Mouse (Mus musculus) B cell, adult 2 months (primary cell): ENCODE results near the gene Fkbp5.
A peak's percentile ranks its signal among the peaks of the same experiment; 100 is the strongest.
"Not testable (repeated sequence)": the region's sequence is repeated elsewhere in the genome, so short reads cannot be mapped to it uniquely, and the experiment has no call there.

Source experiments
- DNase-seq, 2 experiments: peaks; one replicate each; pipeline ENCODE4 v3.0.0; 2022

The Fkbp5 gene

DNA sequence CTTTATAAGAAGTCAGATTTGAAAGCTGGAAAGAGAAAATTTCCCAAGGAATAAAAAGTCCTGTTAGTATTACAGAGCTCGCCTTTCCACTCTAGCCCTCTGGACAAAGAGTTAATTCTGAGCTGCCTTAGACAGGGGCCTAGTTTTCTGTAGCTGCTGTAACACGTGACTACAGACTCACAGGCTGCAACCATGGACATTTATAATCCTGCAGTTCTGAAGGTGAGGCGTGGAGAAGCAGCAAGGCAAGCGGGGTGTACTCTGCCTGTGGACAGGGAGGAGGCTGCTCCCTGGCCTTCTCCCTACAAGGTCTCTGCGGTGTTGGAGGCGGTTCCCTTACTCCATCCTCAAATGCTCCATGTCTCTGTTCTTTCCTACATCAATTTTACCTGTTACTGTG, 64.4 kb downstream of the Fkbp5 start:
- no peak for DNase-seq

DNA sequence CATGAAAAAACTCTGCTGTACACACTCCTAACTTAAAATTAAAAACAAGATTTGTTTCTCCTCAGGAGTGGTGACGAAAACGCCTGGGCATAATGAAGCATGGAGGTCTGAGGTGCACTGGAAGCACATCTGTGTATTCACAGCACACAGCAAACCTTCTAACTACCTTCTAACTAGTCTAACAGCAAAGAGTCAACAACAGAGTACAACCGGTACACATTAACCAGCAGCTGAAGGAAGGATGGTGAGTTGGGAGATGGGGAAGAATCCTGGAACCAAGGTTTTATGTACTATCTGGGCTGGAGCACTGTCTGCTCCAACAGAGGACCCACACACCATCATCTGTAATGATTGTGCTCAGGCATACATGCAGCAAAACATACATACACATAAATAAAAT, 65.4 kb downstream of the Fkbp5 start:
- no peak for DNase-seq

DNA sequence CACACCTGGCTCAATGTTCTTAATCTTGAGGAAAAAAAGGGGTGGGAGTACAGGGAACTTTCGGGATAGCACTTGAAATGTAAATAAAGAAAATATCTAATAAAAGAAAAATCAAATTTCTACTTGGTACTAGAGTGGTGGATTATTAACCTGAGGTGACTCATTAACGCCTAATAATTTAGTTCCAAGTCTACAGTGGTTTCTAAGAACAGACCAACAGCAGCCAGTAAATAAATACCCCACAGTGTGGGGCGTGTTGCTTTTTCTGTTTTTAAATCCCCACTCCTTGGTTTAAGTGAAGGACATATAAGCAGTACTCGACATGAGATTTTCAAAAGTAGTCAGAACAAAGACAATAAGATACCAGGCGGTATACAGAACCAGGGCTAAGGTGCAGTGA, 65.8 kb downstream of the Fkbp5 start:
- no peak for DNase-seq

DNA sequence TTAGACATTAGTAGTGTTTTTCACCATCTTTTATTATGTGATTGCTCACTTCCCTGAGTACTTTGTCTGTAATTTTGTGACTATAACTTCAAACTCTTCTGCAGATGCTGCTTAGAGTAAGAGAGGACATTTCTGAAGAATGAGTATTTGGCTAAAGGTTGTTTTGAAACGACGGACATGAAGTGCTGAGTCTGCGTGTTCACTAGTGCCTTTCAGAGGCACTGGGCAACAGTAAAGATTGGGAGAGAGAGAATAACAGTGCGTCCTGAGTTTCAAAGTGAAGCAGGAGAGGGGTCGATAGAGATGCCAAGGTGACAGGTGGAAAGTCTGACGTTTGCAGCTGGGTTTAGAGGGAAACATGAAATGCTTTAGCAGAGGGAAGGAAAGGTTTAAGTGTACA, 69.1 kb downstream of the Fkbp5 start:
- no peak for DNase-seq

DNA sequence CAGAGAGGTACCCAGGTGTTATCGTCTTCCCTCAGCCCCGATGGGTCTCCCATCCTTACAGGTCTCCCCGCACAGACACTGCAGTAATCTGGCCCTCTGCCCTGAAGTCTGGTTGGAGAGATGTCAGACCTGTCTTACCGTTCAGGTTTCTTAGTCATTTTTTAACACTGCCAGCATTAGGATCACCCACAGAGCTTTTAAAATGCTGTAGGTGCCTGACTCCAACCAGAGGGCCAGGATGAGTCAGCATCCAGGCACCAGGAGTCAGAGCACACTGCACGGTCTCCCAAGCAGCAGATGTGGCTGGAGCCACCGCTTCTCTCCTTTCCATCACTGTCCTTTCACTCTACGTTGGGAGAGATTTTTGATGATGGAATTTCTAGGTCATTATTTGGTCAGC, 69.5 kb downstream of the Fkbp5 start:
- no peak for DNase-seq

DNA sequence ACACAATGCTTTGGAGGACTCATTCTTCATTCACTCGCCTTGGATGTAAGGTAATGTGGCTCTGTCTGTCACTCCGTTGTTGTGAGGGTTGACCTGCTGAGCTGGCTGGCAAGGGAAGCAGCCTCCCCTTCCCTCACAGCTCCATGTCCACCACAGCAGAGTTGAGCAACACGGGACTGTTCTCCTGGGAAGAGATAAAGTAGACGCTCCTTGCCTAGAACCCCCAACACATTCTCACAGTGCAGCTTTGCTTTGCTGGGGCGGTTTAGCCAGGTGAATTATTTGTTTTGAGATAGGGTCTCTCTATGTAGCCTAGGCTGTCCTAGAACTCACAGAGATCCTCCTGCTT, 70.5 kb downstream of the Fkbp5 start:
- no peak for DNase-seq

DNA sequence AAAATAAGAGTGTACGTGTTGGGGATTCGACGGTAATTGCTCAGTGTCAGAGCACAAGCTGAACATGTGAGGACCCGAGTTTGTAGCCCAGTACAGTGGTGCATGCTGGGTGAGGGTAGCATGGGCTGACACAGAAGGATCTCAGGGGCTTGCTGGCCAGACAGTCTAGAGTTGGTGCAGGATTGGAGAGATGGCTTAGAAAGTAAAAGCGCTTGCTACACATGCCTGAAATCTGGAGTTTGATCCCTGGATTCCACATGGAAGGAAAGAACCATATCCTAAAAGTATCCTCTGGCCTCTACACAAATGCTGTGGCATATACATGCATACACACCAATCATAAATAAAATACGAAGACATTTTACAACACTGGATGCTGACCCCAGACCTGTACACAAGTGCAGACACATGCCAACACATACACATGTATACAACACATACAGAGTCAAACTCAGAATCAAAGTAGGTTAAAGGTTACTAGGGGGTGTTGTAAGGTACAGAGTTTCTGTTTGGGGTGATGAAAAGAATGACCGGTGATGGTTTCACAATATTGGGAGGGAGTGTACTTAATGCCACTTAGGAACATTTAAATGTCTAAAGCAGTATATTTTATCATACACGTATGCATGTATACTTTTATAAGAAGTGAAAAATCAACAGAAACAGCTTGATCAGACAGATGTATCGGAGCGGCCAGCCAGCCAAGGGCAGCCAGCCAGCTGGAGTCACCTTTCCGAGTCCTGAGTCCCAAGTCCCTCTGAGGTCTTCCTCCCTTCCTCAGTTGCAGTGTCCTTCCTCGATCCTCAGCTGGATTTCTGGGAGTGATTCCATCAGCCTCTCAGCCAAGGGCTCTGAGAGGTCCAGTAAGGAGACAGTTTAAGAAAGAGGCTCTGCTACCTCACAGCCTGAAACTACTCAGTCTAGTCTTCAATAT, 71.2 kb downstream of the Fkbp5 start:
- DNase-seq, result no peak

DNA sequence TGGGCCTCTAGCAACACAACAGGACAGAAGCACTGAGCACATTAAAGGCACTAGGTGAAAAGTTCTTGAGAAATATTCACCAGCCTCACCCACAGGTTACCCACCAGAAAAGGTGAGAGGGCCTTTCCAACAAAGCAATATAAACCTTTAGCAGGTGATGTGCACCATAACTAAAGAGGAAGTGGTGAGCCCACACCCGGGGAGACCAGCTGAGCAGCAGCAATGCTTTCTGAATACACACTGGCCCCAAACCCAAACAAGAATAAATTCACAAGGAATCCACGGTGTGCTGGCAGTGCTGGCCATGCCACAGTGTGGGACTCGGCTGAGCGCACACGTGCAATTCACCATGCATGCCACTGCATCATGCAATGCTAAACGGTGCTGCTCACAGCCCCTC, 74.7 kb downstream of the Fkbp5 start:
- DNase-seq, result peak; percentile 37 to 41

DNA sequence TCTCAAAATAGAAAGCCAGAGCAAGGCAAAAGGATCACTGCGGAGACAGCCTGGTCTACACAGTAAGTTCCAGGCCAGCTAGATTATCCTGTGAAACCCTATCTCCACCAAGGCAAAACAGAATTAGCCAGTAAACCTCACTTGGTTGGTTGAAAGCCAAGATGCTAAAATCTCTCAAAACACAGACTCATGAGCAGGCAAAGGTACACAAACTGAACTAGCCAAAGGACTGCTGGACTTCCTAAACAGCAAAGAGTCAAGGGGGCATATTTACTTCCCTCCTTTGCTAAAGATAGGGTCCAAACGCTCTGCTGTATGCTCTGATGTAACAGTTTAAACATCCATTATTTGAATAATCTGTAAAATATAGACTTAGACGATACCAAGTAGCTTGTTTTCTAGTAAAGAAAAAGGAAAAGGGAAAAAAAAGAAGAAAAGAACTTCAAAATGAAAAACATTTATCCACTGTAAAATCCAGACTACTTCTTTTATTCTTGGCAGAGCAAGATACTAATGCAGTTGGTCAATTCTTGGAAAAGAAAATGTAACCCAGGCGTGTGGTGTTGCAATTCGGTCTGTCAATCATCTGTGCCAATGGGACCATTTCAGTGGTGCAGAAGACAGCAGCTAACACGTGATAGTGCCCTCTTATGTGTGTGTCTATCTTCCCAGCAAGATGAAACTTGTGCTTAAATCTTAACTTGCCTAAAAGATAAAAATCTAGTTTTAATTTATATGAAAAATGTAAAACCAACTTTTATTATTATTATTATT, 78.8 kb downstream of the Fkbp5 start:
- DNase-seq, result no peak

DNA sequence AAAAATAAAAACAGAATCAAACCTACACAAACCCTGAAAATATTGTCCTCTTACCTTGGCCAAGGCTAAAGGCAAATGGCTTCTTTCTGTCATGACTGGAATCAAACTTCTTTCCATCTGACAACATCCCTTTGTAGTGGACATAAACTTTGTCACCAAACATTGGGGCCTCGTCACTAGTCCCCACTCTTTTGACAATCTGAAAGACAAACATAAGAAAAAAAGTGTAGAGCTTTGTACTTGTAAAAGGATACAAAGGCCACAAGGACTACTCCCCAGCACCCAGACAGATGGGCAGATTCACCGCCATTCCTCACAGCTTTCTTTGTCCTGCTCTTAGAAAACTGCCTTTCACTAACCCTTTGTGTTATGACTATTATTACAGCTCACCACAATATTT, 79.4 kb downstream of the Fkbp5 start:
- no peak for DNase-seq

DNA sequence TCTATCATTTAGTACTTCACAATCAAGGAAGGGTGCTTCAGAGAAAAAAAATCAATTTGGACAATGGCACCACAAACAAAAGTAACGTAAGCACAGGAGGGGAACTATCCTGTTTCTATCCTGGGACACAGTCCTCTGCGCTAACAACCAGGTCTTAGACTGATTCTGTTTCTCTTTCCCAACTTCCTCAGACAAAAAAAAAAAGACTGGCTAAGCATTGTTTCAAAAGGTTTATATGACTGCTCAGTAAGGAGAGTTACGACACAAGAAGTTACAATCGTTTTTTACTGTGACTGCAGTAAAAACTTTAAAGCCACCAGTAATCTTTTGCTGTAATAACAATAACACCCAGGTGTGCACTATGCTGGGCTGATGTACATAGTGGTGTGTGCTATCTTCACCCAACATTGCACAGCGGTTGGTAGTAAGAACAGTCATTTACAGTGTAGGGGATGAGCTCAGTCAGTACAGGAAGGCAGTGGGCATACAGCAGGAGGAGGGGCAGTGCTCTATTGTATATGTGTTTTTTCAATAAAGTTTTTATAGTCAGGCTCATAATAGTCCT, 82.3 kb downstream of the Fkbp5 start:
- no peak for DNase-seq

DNA sequence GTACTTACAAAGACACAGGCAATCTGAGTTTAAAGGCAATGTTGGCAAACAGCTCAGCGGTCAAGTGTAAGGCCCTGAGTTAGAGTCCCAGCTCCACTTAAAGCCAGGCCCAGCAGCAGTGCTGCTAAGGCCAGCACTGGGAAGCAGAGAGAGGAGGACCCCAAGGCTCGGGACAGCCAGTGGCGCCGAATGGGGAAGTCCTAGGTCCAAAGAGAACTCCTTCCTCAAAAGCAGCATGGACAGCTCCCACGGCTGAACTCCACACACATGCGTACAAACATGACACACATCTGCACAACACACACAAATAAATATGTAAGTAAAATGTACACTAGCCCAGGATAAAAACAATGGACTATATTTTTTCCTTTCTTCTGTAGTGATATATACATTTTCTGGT, 84.3 kb downstream of the Fkbp5 start:
- no peak for DNase-seq

DNA sequence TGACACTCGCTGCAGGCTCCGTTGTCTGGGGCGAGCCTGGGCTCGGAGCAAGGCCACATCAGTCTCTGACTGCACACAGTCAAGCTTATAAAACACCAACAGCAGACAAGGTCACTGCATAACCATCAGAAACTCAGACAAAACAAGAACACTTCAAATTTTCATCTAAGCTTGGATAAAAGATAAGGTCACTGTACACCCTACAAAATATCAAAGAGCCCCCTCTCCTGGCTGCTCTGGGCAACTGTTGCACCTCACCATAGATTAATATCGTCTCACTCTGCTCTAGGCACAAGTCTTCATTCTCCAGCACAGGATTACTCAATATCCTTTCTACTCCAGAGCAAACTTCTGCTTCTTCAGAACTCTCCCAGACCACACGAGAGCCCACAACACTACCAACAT, 85.4 kb downstream of the Fkbp5 start:
- peak; percentile 14 to 15 for DNase-seq

DNA sequence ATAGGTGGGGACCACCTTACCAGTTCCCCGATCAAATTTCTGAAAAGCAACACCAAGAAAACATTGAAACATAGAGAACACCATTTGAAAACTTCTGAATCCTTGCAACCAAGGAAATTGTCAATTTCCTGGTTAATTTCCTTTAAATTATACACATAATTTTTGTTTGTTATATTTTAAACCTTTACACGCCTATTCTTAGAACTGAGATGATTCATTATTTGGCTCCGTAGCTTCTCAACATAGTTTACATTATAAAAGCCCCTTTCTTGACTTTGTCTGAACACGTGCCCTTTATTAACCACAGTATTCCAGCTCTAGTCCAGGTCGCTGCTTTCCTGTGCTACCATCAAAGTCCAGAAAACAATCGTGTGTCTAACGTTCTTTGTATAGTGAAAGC, 86.3 kb downstream of the Fkbp5 start:
- DNase-seq, result no peak

DNA sequence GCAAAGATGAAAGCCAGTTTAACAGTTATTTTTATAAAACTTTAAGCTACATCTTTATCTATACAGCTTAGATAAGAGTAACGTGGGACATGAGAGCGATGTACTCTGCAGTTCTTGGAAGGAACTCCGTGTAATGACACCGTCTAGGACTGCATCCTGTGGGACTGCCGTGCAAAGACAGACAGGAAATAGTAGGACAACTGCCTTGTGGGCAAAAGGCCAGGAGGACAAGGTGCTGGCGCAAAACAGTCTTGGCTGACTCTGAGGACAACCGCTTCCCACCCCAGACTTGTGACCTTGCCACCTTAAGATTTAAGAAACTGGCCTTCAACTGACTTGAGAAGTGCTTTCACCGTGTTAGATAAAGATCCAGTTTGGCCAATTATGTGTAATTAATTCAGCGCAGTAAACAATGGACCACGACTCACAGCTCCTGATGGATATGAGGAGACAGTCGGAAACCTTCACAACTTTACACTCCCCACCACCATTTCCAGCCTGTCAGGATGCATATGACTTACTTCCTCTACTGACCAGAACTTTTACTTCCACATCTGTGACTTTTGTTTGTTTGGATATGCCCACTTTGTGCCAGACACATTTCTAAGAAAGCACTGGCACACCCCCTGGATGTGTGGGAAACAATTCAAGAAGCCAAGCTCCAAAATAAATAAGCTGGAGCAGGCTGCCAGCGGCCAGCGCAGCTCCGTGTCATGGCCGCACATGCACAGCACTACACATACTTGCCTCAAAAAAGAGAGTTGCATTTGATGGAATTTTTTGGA, 88.7 kb downstream of the Fkbp5 start:
- DNase-seq, result no peak

DNA sequence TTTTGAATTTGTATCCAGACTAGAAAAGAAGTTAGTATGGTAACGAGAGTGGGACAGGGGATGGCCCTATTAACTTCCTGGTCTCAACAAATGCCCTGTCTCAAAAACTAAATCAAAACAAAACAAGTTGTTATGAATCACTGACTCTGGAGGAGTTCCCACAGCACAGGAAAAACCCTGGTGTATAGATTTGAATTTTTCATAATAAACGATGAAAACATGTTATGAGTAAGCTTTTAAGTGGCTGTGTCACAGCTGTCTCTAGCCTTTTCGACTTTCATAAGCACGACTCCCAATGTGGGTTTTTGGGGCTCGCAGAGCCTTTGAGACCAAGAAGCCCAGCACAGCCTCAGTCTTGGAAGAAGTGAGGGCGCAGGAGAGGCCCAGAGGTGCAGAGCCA, 89.7 kb downstream of the Fkbp5 start:
- no peak for DNase-seq

DNA sequence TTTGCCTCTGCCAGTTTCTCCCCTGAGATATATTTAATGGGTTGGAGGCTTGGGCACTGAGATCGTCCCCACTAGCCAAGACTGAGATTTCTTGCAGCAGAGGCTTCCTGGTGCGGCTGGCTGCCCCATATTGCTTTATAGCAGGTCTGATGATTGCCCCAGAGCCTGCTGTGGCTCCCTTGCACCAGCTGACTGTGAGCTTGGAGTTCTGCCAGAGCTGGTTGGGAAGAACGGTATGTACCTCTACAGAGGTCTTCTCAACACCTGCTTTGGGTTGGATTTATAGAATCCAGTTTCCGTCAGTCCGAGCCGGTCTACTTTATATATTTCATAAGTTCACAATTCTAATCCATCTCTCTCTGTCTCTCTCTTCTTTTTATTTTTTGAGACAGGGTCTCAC, 93.0 kb downstream of the Fkbp5 start:
- no peak for DNase-seq

DNA sequence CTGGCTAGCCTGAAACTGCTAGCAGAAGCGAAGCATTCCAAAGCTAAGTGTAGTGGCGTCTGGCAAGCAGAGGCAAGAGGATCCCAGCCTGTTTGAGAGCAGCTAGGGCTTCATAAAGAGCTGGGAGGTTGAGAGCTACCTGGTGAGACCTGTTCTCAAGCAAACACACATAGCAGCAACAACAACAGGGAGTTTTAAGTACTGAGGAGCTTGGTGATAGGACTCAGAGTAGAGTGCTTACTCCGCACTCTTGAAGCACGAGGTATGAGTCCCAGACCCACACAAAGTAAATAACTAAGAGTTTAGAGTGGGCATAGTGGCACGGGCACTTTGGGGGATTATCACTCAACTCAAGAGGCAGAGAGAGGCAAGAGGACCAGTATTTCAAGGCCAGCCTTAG, 96.3 kb downstream of the Fkbp5 start:
- DNase-seq, result no peak

DNA sequence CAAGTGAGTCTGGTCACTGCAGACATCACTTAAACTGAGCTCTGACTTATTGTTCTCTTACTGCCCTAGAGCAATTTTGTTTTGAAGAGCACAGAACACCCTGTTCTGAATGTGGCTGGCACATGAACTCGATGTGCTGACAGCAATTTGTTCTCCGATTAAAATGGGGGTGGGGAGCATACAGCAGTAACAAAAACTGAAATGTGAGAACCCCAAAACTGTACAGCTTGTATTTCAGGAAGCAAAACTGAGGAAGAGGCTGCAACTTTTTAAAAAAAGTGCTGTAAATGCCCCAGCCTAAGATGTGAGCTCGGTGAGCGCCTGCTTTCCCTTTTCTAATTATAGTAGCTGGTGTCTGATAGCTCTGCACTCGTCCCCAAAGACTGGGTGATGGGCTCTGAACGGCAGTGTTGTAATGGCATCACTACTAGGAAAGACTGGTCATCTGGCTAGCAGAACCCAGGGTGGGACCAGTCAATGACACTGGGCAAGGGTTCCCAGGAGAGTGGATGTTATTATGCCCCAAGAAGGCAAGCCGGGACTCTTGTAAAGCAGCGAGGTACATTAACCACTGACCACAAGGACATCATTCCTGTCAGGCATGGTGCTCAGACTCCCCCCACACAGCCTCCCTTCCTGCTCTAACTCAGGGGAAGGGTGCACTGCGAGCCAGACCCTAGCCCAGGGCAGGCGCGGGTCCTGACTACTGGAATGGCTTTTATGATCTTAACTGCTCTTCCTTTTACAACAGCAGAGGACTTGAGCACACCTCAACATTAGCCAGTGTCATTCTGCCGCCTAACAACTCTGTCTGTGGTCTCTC, 96.9 kb downstream of the Fkbp5 start:
- no peak for DNase-seq

DNA sequence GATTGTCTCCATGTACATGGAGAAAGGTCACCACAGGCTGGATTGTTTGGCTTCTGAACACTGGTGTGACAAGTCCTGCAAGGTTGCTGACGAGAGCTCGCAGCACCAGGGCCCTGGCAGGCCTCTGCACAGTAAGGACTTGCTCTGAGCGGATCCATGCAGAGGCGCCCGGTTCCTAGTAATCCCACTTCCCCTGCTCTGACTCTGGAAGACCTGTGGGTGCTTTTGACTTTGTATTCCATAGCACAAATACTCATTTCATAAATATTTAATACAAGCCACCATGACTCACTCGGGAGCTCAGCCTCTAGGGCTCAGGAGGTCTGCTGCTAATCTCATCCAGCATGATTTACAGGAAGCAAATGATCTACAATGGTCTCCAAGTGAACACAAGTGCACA, 97.7 kb downstream of the Fkbp5 start:
- no peak for DNase-seq

DNA sequence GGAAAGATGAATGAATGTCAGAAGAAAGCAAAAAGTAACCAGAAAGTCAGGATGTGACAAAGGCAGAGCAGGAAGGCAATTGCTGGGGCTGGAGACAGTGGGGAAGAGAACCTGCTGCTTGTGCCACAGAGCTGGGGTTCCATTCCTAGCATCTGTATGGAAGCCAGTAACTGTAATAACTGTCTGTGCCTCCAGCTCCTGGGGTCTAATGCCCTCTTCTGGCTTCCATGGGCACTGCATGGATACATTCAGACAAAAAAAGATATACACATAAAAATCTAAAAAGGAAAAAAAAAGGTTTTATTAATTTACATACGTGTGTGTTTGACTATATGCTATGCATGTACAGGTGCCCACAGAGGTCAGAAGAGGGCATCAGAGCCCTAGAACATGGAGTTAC, 98.4 kb downstream of the Fkbp5 start:
- no peak for DNase-seq

DNA sequence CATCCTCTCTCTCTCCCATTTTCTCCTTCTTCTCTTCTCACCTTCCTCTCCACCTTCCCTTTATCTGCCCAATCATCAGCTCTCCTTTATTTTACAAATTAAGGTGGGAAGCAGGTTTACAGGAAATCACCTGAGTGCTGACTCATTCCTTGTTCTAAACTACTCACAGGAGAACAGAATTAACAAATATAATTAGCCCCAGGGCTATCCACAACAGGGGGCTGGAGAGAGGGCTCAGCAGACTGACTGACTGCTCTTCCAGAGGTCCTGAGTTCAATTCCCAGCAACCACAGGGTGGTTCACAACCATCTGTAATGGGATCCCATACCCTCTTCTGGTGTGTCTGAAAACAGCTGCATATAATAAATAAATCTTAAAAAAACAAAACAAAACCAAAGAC, 98.8 kb downstream of the Fkbp5 start:
- DNase-seq, result not testable (repeated sequence)
